Comparison of ENCODE assay signal across 12 mouse cellular contexts in the genomic region with DNA sequence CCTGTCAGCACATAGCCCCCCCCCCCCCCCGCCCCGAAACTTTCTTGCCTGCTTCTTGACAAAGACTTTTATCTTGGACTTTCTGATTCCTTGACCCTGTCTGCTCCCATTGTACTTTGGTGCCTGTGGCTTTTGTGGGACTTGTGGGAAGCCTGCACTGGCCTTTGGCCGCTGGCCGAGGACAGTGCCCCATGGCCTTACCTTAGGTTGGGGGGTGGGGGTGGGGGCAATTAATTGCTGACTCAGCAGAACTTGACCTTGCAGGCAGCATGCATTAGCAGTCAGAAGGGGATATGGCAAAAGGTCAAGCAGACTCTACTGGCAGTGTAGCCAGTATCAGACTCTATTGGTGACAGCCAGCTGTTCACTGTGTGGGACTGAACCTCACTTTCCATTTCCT.
"Had no signal": no experiment of that assay in that cellular context is flagged by ENCODE, and none has a peak within 500 bp of the region (broad histone marks: within the 10 kb centered on the region; RNA-seq: fewer than 3 reads in every experiment).

No protein-coding gene starts in this region.

- ATAC-seq: intestine, postnatal 0 days had no signal

- H3K4me1 ChIP-seq: liver, embryonic 13.5 days had no signal

- H3K4me3 ChIP-seq: layer of hippocampus, adult 2 months; left cerebral cortex, adult 2 months; liver, embryonic 13.5 days had no signal

- H3K4me2 ChIP-seq: liver, embryonic 13.5 days; midbrain, embryonic 11.5 days had no signal

- H3K9ac ChIP-seq: liver, embryonic 13.5 days had no signal

- DNase-seq: layer of hippocampus, postnatal 36 days; liver, embryonic 13.5 days; lung, adult 2 months; lung, postnatal 14 days; lung, postnatal 4 days; midbrain, embryonic 14.5 days; thymus, adult 18-20 months; thymus, postnatal 36 days had no signal

- H3K27me3 ChIP-seq: liver, embryonic 13.5 days had no signal

- H3K9me3 ChIP-seq: liver, embryonic 13.5 days had no signal

- H3K27ac ChIP-seq: layer of hippocampus, adult 2 months; left cerebral cortex, adult 2 months; liver, embryonic 13.5 days had no signal
